Mouse (Mus musculus): ENCODE measurements around the gene 2510009E07Rik.

The 2510009E07Rik gene

GRCm38 (mm10) chr16:21694463-21695241 lies at the start of gene 2510009E07Rik:
TSS of gene 2510009E07Rik (minus strand) at chr16:21694665.
- DNase-seq (ENCODE audit: low read depth), result peak; percentile 11

GRCm38 (mm10) chr16:21743401-21743800 lies 48.9 kb upstream of the 2510009E07Rik start:
- no peak for DNase-seq (ENCODE audit: low read depth)

GRCm38 (mm10) chr16:21742898-21743297 lies 48.4 kb upstream of the 2510009E07Rik start:
- DNase-seq (ENCODE audit: low read depth), result no peak

GRCm38 (mm10) chr16:21742191-21742870 lies 47.9 kb upstream of the 2510009E07Rik start:
- DNase-seq (ENCODE audit: low read depth), result no peak

GRCm38 (mm10) chr16:21741542-21741941 lies 47.1 kb upstream of the 2510009E07Rik start:
- DNase-seq (ENCODE audit: low read depth), result no peak

GRCm38 (mm10) chr16:21735638-21736037 lies 41.2 kb upstream of the 2510009E07Rik start:
- DNase-seq (ENCODE audit: low read depth), result no peak

- DNase-seq (ENCODE audit: low read depth), result peak; percentile 73
Observed at GRCm38 (mm10) chr16:21727897-21728364, 33.5 kb upstream of the 2510009E07Rik start.

GRCm38 (mm10) chr16:21727421-21727820 lies 33.0 kb upstream of the 2510009E07Rik start:
- no peak for DNase-seq (ENCODE audit: low read depth)

GRCm38 (mm10) chr16:21724261-21724660 lies 29.8 kb upstream of the 2510009E07Rik start:
- DNase-seq (ENCODE audit: low read depth), result no peak

GRCm38 (mm10) chr16:21719770-21720169 lies 25.3 kb upstream of the 2510009E07Rik start:
- DNase-seq (ENCODE audit: low read depth), result no peak

GRCm38 (mm10) chr16:21714516-21714915 lies 20.1 kb upstream of the 2510009E07Rik start:
- DNase-seq (ENCODE audit: low read depth), result no peak

- no peak for DNase-seq (ENCODE audit: low read depth)
Observed at GRCm38 (mm10) chr16:21710321-21710720, 15.9 kb upstream of the 2510009E07Rik start.

GRCm38 (mm10) chr16:21704691-21705090 lies 10.2 kb upstream of the 2510009E07Rik start:
- no peak for DNase-seq (ENCODE audit: low read depth)

GRCm38 (mm10) chr16:21702314-21702690 lies 7.8 kb upstream of the 2510009E07Rik start:
- no peak for DNase-seq (ENCODE audit: low read depth)

- DNase-seq (ENCODE audit: low read depth), result no peak
Observed at GRCm38 (mm10) chr16:21701611-21702313, 7.3 kb upstream of the 2510009E07Rik start.

- no peak for DNase-seq (ENCODE audit: low read depth)
Observed at GRCm38 (mm10) chr16:21698136-21698535, 3.7 kb upstream of the 2510009E07Rik start.

- DNase-seq (ENCODE audit: low read depth), result no peak
Observed at GRCm38 (mm10) chr16:21696946-21697345, 2.5 kb upstream of the 2510009E07Rik start.

GRCm38 (mm10) chr16:21695242-21695578 lies 745 bp upstream of the 2510009E07Rik start:
- no peak for DNase-seq (ENCODE audit: low read depth)

GRCm38 (mm10) chr16:21693981-21694462 lies 443 bp downstream of the 2510009E07Rik start:
- DNase-seq (ENCODE audit: low read depth), result no peak

- DNase-seq (ENCODE audit: low read depth), result no peak
Observed at GRCm38 (mm10) chr16:21690216-21690755, 4.2 kb downstream of the 2510009E07Rik start.

GRCm38 (mm10) chr16:21689141-21689540 lies 5.3 kb downstream of the 2510009E07Rik start:
- no peak for DNase-seq (ENCODE audit: low read depth)

- DNase-seq (ENCODE audit: low read depth), result no peak
Observed at GRCm38 (mm10) chr16:21687406-21687805, 7.1 kb downstream of the 2510009E07Rik start.
